Mouse (Mus musculus) induced T-regulatory cell, adult 2 months (primary cell): ENCODE measurements around the gene Plcxd1.
A peak's percentile ranks its signal among the peaks of the same experiment; 100 is the strongest.
"Not testable (repeated sequence)": the region's sequence is repeated elsewhere in the genome, so short reads cannot be mapped to it uniquely, and the experiment has no call there.

ENCODE experiments used
- DNase-seq: peaks from one replicate; pipeline ENCODE4 v3.0.0-alpha.2; 2012; ENCODE audit warnings: low read depth

Gene Plcxd1

GRCm38 (mm10) chr5:110099656-110100580, at the start of gene Plcxd1:
Plcxd1 (plus strand) TSS chr5:110099969.
- DNase-seq = peak; percentile 20

GRCm38 (mm10) chr5:110057637-110058408, 41.9 kb upstream of the Plcxd1 start:
- peak; percentile 91 for DNase-seq

- not testable (repeated sequence) for DNase-seq
These were observed 27.4 kb upstream of the Plcxd1 start, which contains the start of gene Gm17655 for GRCm38 (mm10) chr5:110072413-110072812. Gm17655 (minus strand) TSS chr5:110072513.

GRCm38 (mm10) chr5:110082961-110083360, 16.8 kb upstream of the Plcxd1 start:
- DNase-seq = no peak

- DNase-seq = no peak
These were observed 13.5 kb upstream of the Plcxd1 start for GRCm38 (mm10) chr5:110086161-110086866.

GRCm38 (mm10) chr5:110091546-110091945, 8.2 kb upstream of the Plcxd1 start:
- no peak for DNase-seq

- DNase-seq = peak; percentile 94
These were observed 5.5 kb upstream of the Plcxd1 start, which contains the start of gene Gm35315 for GRCm38 (mm10) chr5:110094030-110094846. Gm35315 (minus strand) TSS chr5:110094420.

GRCm38 (mm10) chr5:110094847-110095213, 4.9 kb upstream of the Plcxd1 start:
- DNase-seq = no peak

GRCm38 (mm10) chr5:110098991-110099477, 735 bp upstream of the Plcxd1 start:
- no peak for DNase-seq

GRCm38 (mm10) chr5:110100921-110101631, 1.3 kb downstream of the Plcxd1 start:
- DNase-seq = peak; percentile 67

- DNase-seq = peak; percentile 73
These were observed 2.1 kb downstream of the Plcxd1 start for GRCm38 (mm10) chr5:110101716-110102347.

GRCm38 (mm10) chr5:110102429-110102828, 2.7 kb downstream of the Plcxd1 start:
- DNase-seq = no peak

- peak; percentile 16 for DNase-seq
These were observed 3.3 kb downstream of the Plcxd1 start for GRCm38 (mm10) chr5:110102853-110103625.

GRCm38 (mm10) chr5:110103901-110104615, 4.3 kb downstream of the Plcxd1 start:
- DNase-seq = no peak

GRCm38 (mm10) chr5:110104616-110105380, 5.0 kb downstream of the Plcxd1 start:
- no peak for DNase-seq

GRCm38 (mm10) chr5:110106140-110106871, 6.5 kb downstream of the Plcxd1 start:
- no peak for DNase-seq
